Mouse (Mus musculus) CH12.LX (cell line): ENCODE measurements around the gene Ttc22. TPM values are rescaled to one million over a fixed set of nuclear protein-coding genes. Genes with fewer than 3 reads are reported as not detected.

Experiments
- DNase-seq: peaks from one replicate; pipeline ENCODE4 v3.0.0-alpha.2; 2013; ENCODE audit errors: extremely low read depth
- H3K27ac ChIP-seq: 2 replicates; pipeline ENCODE4 v1.5.1; 2012; ENCODE audit warnings: low read depth, mild to moderate bottlenecking, control low read depth, moderate library complexity; ENCODE audit not compliant: insufficient read depth
- H3K27me3 ChIP-seq: replicated peaks from 2 replicates; pipeline ENCODE3; 2012; ENCODE audit warnings: inconsistent platforms
- H3K36me3 ChIP-seq, 2 experiments: replicated peaks in 1 of 2; 2 replicates each; pipeline versions ENCODE3 to v1.6.1; 2012; ENCODE audit warnings: inconsistent platforms in 1 of 2, low read length in 1 of 2, mild to moderate bottlenecking in 1 of 2, mixed read lengths in 1 of 2, moderate library complexity in 1 of 2; ENCODE audit not compliant: control insufficient read depth in 1 of 2, insufficient read depth in 1 of 2
- H3K4me1 ChIP-seq, 2 experiments: 2 replicates each; pipeline ENCODE4 v1.6.1; 2012; ENCODE audit warnings: inconsistent platforms in 1 of 2, moderate library complexity in 1 of 2; ENCODE audit not compliant: insufficient read depth in 2 of 2, control insufficient read depth in 1 of 2
- H3K4me2 ChIP-seq: 2 replicates; pipeline ENCODE4 v1.6.1; 2012; ENCODE audit warnings: low read depth, mild to moderate bottlenecking, control low read depth; ENCODE audit not compliant: poor library complexity, insufficient read depth, severe bottlenecking
- H3K4me3 ChIP-seq, 3 experiments: fragments of 150-350 bp in 1 of 3; sonication (generic) in 1 of 3; replicated peaks in 1 of 3; 2 replicates each; pipeline versions ENCODE3 to v1.5.1; 2011 to 2012; ENCODE audit warnings: low read depth in 2 of 3, low read length in 2 of 3, mild to moderate bottlenecking in 2 of 3, moderate library complexity in 2 of 3, control low read depth in 1 of 3, improper control_type of control experiment in 1 of 3, inconsistent platforms in 1 of 3, mixed read lengths in 1 of 3; ENCODE audit not compliant: poor library complexity in 1 of 3
- H3K79me2 ChIP-seq: replicated peaks from 2 replicates; pipeline ENCODE4 v1.6.1; 2012; ENCODE audit warnings: mild to moderate bottlenecking, moderate library complexity; ENCODE audit not compliant: control insufficient read depth, poor library complexity, insufficient read depth, severe bottlenecking; ENCODE audit errors: extremely low read depth
- H3K9ac ChIP-seq: 2 replicates; pipeline ENCODE4 v1.6.1; 2012; ENCODE audit warnings: low read depth, mild to moderate bottlenecking, control low read depth, moderate library complexity; ENCODE audit not compliant: insufficient read depth
- H3K9me3 ChIP-seq: replicated peaks from 2 replicates; pipeline ENCODE3; 2012; ENCODE audit warnings: low read length, inconsistent platforms, mixed read lengths
- BHLHE40 ChIP-seq: IDR thresholded peaks from 2 replicates; pipeline ENCODE4 v1.6.1; 2011; ENCODE audit warnings: mild to moderate bottlenecking, low read depth, low read length, improper control_type of control experiment
- EP300 ChIP-seq: IDR thresholded peaks from 2 replicates; pipeline ENCODE4 v1.6.1; 2011; ENCODE audit warnings: low read length, improper control_type of control experiment
- ETS1 ChIP-seq: conservative IDR thresholded peaks from 2 replicates; pipeline ENCODE4 v1.6.1; 2012; ENCODE audit warnings: low read depth, mild to moderate bottlenecking, inconsistent platforms, low read length, improper control_type of control experiment, moderate library complexity
- JUN ChIP-seq: IDR thresholded peaks from 2 replicates; pipeline ENCODE4 v1.6.1; 2011; ENCODE audit warnings: low read depth, mild to moderate bottlenecking, low read length, improper control_type of control experiment, moderate library complexity; ENCODE audit not compliant: insufficient read depth
- MEF2A ChIP-seq: IDR thresholded peaks from 2 replicates; pipeline ENCODE4 v1.6.1; 2014; ENCODE audit warnings: low read depth, mild to moderate bottlenecking, inconsistent platforms, low read length, improper control_type of control experiment, borderline replicate concordance
- NELFE ChIP-seq: IDR thresholded peaks from 2 replicates; pipeline ENCODE4 v1.6.1; 2011; ENCODE audit warnings: low read depth, low read length, improper control_type of control experiment
- SIN3A ChIP-seq: IDR thresholded peaks from 2 replicates; pipeline ENCODE4 v1.6.1; 2012; ENCODE audit warnings: low read length, improper control_type of control experiment, inconsistent platforms
- SMC3 ChIP-seq: IDR thresholded peaks from 2 replicates; pipeline ENCODE4 v1.6.1; 2011; ENCODE audit warnings: low read depth, low read length, improper control_type of control experiment
- ZMIZ1 ChIP-seq: IDR thresholded peaks from 2 replicates; pipeline ENCODE4 v1.6.1; 2012; ENCODE audit warnings: low read depth, mild to moderate bottlenecking, inconsistent platforms, low read length, improper control_type of control experiment
- dilution Hi-C: fragments of 300-500 bp; cut with MboI; formaldehyde crosslinking; loops from 2 replicates; pipeline ENCODE4 v1.14.3; 2020; ENCODE audit warnings: low sequenced_read_pairs; ENCODE audit not compliant: extremely low pct_unique_long_range_greater_than_20kb, extremely low pct_ligation_motif_present
- in situ Hi-C: fragments of 300-500 bp; cut with MboI; formaldehyde crosslinking; loops from 3 replicates; pipeline ENCODE4 v1.14.3; 2019; ENCODE audit warnings: low sequenced_read_pairs, low pct_ligation_motif_present, low pct_unique_long_range_greater_than_20kb, mixed read lengths
- polyA plus RNA-seq: library from polyadenylated mRNA; unstranded; fragments of >175 nt; gene quantifications from 2 replicates; pipeline ENCODE4 v1.2.1, GENCODE M21; 2012; ENCODE audit warnings: low read depth; ENCODE audit not compliant: insufficient read length
- total RNA-seq, 2 experiments: library from RNA; depleted of rRNA; stranded (reverse); fragments of 300-350 nt in 1 of 2; fragments of >200 nt in 1 of 2; gene quantifications; 2 replicates each; pipeline ENCODE4 v1.2.3; 2012 to 2014

The Ttc22 gene
- total and polyA plus RNA-seq, 3 experiments, result not detected

DNA sequence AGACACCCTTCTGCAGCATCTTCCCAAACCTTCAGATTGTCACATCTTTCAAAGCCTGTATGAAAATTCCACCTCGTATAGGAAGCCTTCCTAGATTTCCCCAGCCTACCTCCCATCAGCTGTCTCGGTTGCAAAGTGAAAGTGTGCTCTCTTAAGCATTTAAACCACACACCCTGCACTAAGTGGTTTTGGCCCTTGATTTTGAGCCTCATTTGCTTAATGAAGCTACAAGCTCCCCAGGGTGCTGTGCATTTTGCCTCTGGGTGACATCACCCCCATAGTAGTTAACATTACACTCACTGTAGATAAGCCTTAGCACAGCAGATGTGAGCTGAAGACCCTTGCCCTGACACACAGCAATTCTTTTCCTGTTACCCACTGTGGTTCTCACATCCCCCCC, 58.7 kb downstream of the Ttc22 start:
- H3K4me1 ChIP-seq, result peaks cover 6 to 38% of the 10 kb centered on the region in 2 experiments
- DNase-seq, result peak; percentile 77
- TF ChIP-seq NELFE (no peak), ZMIZ1 (no peak), JUN (0 out of 2 replicates have a peak, but pooled peaks have one; percentile 11), MEF2A (0 out of 2 replicates have a peak, but pooled peaks have one; percentile 45), ETS1 (peak; percentile 56), EP300 (no peak), SIN3A (peak; percentile 39; the same call in 1 of the 2 replicates), BHLHE40 (peak; percentile 47; the same call in 1 of the 2 replicates)
- peak overlapping the region; percentile 79 for H3K4me2 ChIP-seq
- H3K27me3 ChIP-seq, result peaks cover 31% of the 10 kb centered on the region
- H3K4me3 ChIP-seq, result peak overlapping the region; percentile 26 to 39 (median 37)
- H3K36me3 ChIP-seq, result peaks cover 9 to 18% of the 10 kb centered on the region in 2 experiments
- no peak overlapping the region for H3K27ac ChIP-seq
- dilution Hi-C loops (no loop called here), in situ Hi-C loops (no loop called here)
- H3K9ac ChIP-seq, result peak overlapping the region; percentile 11; the same call in 1 of the 2 replicates
- peaks cover 8% of the 10 kb centered on the region for H3K79me2 ChIP-seq
- H3K9me3 ChIP-seq, result no peaks in the 10 kb centered on the region

DNA sequence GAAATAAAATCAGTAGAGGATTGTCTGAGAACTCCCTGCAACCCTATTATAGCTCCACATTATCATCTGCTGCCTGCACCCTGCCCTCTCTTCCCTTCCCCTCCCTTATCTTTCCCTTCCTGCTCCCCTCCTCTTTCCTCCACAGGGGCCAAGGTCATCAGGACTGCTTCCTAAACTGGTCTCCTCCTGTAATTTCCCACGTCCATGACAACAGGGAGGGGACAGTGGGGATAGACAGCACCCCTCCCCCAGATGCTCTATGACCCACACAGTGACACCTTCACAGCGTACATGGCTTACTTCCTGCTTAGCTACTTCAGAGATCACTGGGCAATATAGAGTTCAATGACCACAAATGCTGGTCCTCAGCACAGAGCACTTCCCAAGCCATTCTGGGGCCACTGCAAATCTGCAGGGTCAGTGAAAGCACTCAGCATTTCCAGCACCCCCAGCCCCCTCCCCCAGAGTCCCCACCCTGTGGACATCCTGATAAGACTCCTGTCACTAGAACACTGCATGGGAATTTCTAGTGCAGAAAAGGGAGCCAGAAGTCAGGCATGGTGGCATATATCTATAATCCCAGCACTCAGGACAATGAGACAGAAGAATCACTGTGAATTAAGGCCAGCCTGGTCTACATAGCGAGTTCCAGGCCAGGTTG, 66.5 kb downstream of the Ttc22 start:
- dilution Hi-C loops, result no loop called here
- Histone ChIP-seq H3K36me3 (no peaks in the 10 kb centered on the region), H3K4me3 (no peak overlapping the region), H3K27ac (no peak overlapping the region), H3K9ac (no peak overlapping the region), H3K4me2 (no peak overlapping the region), H3K9me3 (no peaks in the 10 kb centered on the region), H3K27me3 (peaks cover 72% of the 10 kb centered on the region), H3K4me1 (no peaks in the 10 kb centered on the region), H3K79me2 (no peaks in the 10 kb centered on the region)
- DNase-seq, result no peak
- no peak for TF ChIP-seq SMC3
- in situ Hi-C loops, result no loop called here

Other genes with a start within 250 kb of the Ttc22 start
- not detected in 2 replicates for gene Pcsk9, start 158.1 kb upstream of the Ttc22 start, total RNA-seq (2012; rRNA removed)
- gene Pcsk9, start 158.1 kb upstream of the Ttc22 start, total RNA-seq (2014; rRNA removed), result not detected in 2 replicates
- gene Pcsk9, start 158.1 kb upstream of the Ttc22 start, polyA plus RNA-seq, result not detected in 2 replicates
- 0.50 and 0.59 TPM in 2 replicates for gene Bsnd, start 130.1 kb upstream of the Ttc22 start, total RNA-seq (2012; rRNA removed)
- 1.8 TPM in 2 replicates for gene Bsnd, start 130.1 kb upstream of the Ttc22 start, total RNA-seq (2014; rRNA removed)
- 2.9 and 3.0 TPM in 2 replicates for gene Bsnd, start 130.1 kb upstream of the Ttc22 start, polyA plus RNA-seq
- 46.9 and 51.6 TPM in 2 replicates for gene Dhcr24, start 61.4 kb upstream of the Ttc22 start, total RNA-seq (2012; rRNA removed)
- 37.3 and 41.4 TPM in 2 replicates for gene Dhcr24, start 61.4 kb upstream of the Ttc22 start, total RNA-seq (2014; rRNA removed)
- 87.8 and 90.5 TPM in 2 replicates for gene Dhcr24, start 61.4 kb upstream of the Ttc22 start, polyA plus RNA-seq
- gene Lexm, start 5.2 kb upstream of the Ttc22 start, total RNA-seq (2012; rRNA removed), result 0.21 TPM in 2 replicates
- 0.15 and 0.19 TPM in 2 replicates for gene Lexm, start 5.2 kb upstream of the Ttc22 start, total RNA-seq (2014; rRNA removed)
- gene Lexm, start 5.2 kb upstream of the Ttc22 start, polyA plus RNA-seq, result not detected in 2 replicates
- gene Pars2, start 28.6 kb downstream of the Ttc22 start, total RNA-seq (2012; rRNA removed), result 14.9 and 17.1 TPM in 2 replicates
- gene Pars2, start 28.6 kb downstream of the Ttc22 start, total RNA-seq (2014; rRNA removed), result 11.1 and 13.0 TPM in 2 replicates
- gene Pars2, start 28.6 kb downstream of the Ttc22 start, polyA plus RNA-seq, result 9.3 and 11.1 TPM in 2 replicates
- 47.8 and 51.3 TPM in 2 replicates for gene Ttc4, start 56.5 kb downstream of the Ttc22 start, total RNA-seq (2012; rRNA removed)
- gene Ttc4, start 56.5 kb downstream of the Ttc22 start, total RNA-seq (2014; rRNA removed), result 61.8 and 66.3 TPM in 2 replicates
- gene Ttc4, start 56.5 kb downstream of the Ttc22 start, polyA plus RNA-seq, result 50.2 and 50.9 TPM in 2 replicates
- gene Mroh7, start 108.5 kb downstream of the Ttc22 start, total RNA-seq (2012; rRNA removed), result 0.04 TPM in 1 of 2 replicates, not detected in the other
- not detected in 2 replicates for gene Mroh7, start 108.5 kb downstream of the Ttc22 start, total RNA-seq (2014; rRNA removed)
- not detected in 2 replicates for gene Mroh7, start 108.5 kb downstream of the Ttc22 start, polyA plus RNA-seq
- gene Fam151a, start 111.5 kb downstream of the Ttc22 start, total RNA-seq (2012; rRNA removed), result 0.34 and 0.38 TPM in 2 replicates
- gene Fam151a, start 111.5 kb downstream of the Ttc22 start, total RNA-seq (2014; rRNA removed), result 0.11 TPM in 1 of 2 replicates, not detected in the other
- gene Fam151a, start 111.5 kb downstream of the Ttc22 start, polyA plus RNA-seq, result 0.24 TPM in 1 of 2 replicates, not detected in the other
- gene Acot11, start 182.6 kb downstream of the Ttc22 start, total RNA-seq (2012; rRNA removed), result 4.8 and 6.8 TPM in 2 replicates
- 2.0 and 2.3 TPM in 2 replicates for gene Acot11, start 182.6 kb downstream of the Ttc22 start, total RNA-seq (2014; rRNA removed)
- gene Acot11, start 182.6 kb downstream of the Ttc22 start, polyA plus RNA-seq, result 4.3 and 4.4 TPM in 2 replicates